Mouse (Mus musculus): ENCODE results near the gene Flvcr2.
A peak's percentile ranks its signal among the peaks of the same experiment; 100 is the strongest.

Gene Flvcr2

DNA sequence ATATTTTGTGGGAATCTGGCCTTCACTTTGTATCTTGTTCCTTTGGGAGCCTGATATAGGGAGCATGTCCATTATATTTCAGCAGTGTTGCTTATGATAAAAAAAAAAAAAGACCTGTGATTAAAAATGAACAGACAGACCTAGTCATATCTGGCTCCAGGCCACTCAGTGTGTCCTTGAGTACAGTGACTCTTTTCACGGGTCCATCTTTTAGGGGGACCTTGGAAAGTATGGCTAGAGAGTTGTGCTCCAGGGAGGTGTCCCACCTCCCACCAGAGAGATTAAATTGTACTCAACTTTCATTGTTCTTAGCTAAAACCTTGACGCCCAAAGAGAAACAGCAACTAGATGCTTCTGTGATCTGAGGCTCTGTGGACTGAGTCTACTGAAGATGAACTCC is 47.8 kb downstream of the Flvcr2 start:
- no peak for DNase-seq (ENCODE audit: low spot score)

DNA sequence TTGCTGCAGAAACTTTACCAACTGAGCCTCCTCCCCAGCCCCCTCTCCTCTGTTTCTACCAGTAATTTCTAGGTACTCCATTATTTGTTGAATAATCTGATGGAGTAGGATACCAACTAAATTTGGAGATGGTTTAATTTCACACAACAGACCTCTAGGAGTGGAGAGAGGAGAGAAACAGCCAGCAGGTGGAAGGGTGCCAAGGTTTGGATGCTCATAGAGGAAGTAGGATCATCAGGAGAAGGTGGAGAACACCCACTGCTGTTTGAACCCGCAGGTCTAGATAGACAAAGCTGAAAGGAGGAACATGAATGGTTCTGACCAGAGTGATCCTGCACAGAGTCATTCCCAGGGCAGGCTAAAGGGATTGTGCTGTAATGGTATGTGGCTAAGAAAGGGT is 49.2 kb downstream of the Flvcr2 start:
- DNase-seq (ENCODE audit: low spot score): no peak

DNA sequence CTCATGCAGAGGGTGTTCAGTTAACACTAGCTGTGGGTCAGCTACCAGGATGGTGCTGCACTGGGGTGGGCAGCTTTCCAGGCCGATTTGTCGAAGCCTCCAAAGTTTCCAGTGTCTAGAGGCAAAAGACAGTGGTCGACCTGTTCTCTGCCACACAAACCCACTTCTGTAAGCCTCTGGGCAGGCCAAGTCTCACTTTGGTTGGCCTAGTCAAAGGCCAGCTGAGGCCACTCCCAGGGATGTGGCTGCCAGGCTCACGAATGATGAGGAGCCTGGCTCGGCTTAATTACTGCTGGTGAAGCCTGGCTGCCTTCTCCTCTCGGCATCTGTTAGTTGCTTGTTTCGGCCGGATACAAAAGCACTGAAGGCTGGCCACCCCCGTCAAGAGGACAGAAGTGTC is 53.7 kb downstream of the Flvcr2 start:
- no peak for DNase-seq (ENCODE audit: low spot score)

DNA sequence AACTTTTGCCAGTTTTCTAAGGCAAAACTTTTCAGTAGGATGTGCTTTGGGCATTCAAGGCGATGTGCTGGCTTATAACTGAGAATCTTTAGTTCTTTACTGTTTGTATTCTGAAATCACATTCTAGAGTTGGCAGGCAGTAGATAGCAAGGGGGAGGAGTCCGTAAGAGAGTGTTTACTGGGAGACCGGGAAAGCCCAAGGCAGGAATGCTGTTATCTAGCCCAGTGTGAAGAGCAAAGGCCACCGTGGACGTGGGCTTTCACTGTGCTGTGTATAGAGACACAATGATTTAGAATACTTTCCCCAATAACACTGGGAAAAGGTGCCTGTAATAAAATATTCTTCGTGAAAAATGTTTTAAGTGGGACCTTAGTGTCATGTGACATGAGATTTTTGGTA is 63.4 kb downstream of the Flvcr2 start:
- no peak for DNase-seq (ENCODE audit: low spot score)

DNA sequence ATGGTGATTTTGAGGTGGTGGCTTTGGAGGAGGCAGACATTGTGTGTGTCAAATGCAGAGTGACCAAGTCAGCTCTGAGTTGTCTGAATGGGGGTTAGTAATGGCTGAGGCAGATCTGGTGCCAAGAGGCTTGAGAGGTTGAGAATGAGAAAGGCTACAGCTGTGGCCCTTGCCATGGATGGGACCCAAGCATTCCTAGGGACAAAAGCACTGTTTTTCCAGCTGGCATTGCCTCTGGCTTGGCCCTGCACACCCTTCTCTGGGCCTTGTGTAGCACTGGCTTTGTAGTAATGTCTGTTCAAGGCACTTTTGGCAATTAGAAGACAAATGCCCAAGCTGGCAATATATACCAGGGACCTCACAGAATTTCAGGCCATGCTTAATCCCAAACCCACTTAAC is 64.6 kb downstream of the Flvcr2 start:
- no peak for DNase-seq (ENCODE audit: low spot score)

DNA sequence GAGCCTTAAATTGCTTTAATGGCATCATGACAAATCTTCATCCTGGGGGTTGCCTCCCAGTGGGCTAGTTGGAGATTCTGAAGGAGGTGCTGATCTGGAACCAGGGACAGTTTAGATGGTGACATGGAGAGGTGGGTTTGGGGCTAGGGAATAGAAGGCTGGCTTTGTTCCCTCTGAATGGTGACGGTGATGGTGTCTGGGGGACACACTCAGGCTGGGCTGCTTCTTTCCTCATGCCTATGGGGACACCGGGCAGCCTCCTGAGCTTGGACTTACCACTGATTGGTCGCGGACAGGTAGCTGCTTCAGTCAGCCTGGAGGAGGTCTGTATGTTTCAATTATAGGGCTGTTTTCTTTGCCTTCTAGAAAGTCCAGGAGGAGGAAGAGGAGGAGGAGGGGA is 65.3 kb downstream of the Flvcr2 start:
- DNase-seq (ENCODE audit: low spot score): no peak

DNA sequence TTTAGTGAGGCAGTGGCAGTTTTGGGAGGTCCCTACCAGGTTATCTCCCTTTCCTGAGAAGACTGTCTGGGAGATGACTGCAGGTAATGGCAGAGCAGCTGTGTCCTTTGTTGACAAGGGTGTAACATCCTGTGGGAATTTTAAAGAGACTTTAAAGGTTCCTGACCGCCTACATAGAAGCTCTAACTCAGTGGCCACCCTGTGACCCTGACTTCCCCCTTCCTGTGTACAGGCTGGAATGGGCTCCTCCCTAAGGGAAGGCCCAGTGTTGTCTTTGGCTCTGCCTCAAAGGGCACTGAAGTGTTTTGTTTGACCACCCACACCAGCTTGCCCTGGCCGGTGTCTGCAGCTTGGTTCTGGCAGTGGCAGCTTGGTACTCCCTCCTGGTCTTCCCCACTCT is 67.3 kb downstream of the Flvcr2 start:
- DNase-seq (ENCODE audit: low spot score): peak; percentile 37

DNA sequence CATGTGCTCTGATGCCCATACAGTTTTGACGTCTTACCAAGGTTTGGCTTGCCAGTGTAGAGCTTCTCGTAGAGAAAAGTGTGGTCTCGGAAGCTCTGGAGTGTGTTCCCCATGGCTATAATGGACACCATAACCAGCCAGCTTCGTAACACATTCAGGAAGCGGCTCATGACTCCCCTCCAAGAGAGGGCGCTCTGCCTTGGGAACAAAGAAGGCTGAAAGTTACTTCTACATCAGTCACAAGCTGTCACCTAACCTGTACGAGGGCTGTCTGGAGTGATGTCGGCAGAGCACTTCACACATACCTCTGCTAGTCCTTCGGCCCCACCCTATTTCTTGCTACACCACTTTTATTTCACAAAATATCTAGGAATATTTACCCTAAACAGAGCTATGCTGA is 75.7 kb downstream of the Flvcr2 start:
- no peak for DNase-seq (ENCODE audit: low spot score)

DNA sequence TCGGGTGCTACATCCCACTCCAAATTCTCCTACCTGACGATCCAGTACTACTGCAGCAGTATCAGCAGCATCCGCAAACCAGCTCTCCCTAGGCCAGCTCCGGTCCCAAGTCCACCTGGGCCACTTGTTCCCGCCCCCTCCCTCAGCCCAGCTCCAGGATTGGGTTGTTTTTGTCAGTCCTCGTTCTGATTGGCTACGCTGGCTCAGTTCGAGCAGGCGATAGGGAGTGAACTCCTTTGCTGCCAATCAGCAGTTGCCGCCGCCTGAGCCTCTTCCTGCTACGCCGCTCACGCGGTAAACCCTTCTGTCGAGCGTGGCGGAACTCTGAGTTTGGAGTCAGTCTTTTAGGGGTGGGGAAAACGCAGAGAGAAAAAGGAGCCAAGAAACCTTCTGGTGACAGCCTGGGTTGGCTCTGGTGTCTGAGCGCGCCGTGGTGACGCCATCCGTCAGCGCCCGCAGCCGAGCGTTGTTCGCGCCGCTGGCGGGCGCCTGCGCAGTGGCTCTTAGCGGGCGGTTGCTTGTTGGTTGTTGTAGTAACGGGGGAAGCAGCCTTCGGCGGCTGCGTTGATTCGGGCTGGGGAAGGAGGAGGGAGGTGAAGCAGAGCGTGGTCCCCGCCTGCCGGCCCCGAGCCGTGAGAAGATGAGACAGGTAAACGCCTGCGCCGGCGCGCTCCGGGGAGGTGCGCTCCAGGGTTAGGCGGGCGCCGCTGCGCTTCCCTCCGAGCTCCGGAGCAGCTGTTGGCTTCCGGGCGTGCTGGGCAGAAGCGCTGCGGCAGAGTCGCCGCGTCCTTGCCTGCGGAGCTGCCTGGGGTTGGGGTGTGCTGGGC is 78.3 kb downstream of the Flvcr2 start, which contains the start of the genes Erg28 and Ttll5:
TSS of gene Erg28 (minus strand) at position 113 of the 827 bp plus-strand sequence.
TSS of gene Ttll5 (plus strand) at position 222 of the 827 bp plus-strand sequence.
- DNase-seq (ENCODE audit: low spot score): peak; percentile 94

DNA sequence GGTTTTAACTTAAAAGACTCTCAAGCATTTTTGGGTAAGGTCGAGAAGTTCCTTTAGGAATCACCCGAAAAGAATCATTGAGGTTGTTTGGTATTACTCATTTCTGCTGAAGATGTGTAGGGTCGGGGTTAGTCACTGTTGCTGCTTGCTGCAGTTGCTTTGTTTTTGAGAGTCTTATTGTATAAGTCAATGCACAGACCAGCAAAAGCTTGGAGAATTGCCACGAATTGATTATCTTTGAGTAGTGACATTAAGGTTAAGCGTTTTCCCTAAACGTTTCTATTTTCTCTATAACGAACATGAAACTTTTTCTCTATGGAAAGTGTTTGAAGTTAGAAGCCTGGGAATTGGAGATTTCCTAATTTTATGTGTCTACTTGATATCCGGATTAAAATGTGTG is 79.0 kb downstream of the Flvcr2 start:
- DNase-seq (ENCODE audit: low spot score): no peak

DNA sequence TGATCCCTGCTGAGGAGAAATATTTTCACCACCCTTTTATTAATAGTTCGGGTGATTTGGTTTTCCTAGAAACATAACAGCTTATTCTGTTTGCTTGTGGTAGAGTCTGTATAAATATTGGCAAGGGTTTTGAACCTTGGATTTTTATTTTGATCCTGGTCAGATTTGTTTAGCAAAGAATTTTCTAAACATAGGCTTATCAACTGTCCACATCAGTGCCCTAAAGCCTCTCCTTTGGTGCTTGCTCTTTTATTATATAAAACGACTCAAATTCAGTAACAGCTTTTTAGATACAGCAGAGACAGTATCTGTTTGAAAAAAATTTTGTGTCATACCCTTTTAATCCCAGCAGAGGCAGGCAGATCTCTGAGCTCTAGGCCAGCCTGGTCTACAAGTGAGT is 79.5 kb downstream of the Flvcr2 start:
- DNase-seq (ENCODE audit: low spot score): no peak

DNA sequence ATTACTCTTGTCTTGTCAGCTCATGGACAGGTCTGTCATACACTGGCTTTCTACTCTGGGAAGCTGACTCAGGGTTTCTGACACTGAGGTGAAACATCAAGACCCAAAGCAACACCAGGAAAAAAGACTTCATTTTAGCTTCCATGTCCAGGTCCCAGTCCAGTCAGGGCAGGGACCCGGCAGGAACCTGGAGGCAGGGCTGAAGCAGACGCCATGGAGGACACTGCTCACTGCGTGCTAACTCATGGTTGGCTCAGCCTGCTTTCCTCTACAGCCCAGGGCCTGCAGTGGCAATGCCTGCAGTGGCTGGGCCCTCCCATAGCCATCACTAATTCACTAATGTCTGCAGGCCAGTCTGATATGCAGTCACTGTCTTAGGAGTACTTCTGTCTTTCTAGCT is 82.5 kb downstream of the Flvcr2 start:
- no peak for DNase-seq (ENCODE audit: low spot score)

DNA sequence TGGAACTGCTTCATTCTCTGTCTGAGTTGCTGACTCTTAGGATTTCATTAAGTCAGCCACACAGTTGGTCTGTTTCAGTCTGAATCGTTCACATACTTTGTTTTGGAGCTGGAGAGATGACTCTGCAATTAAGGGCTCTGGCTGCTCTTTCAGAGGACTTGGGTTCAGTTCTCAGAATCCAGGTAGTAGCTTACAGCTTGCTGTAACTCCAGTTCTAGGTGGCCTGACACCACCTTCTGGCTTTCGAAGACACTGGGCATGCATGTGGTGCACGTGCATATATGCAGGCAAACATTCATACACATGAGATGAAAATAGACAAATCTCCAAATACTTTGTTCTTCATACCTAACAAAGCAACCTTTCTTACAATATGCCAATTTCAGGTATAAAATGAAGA is 83.5 kb downstream of the Flvcr2 start:
- DNase-seq (ENCODE audit: low spot score): no peak

DNA sequence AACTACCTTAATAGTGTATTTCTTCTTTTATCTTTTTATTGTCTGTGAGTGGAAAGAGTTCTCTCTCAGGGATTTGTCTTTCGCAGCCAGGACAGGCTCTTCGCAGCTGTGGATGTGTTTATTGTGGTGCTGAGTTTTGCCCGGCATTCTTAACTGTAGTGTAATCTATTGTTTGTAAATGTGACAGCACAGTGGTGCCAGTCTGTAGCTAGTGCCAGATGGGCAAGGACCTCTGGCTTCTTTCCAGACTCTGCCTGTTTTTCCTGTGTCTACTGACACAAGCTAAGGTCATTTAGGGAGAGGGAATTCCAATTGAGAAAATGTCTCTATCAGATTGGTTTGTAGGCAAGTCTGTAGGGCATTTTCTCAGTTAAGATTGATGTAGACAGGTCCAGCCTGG is 84.4 kb downstream of the Flvcr2 start:
- no peak for DNase-seq (ENCODE audit: low spot score)

DNA sequence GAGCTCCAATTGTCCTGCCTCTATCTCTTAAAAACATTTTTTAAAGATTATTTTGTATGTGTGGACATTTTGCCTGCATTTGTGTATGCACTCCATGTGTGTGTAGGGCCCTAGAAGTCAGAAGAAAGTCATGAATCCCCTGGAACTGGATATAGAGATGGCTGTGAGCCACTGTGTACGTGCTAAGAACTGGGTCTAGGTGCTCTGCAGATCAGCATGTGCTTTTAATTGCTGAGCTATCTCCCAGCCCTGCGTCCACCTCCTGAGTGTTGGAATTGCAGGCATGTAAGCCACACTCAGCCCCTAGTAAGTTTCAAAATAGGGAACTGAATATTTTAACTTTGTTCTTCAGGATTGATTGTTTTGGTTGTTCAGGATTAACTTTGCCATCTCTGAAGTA is 88.2 kb downstream of the Flvcr2 start:
- DNase-seq (ENCODE audit: low spot score): no peak

DNA sequence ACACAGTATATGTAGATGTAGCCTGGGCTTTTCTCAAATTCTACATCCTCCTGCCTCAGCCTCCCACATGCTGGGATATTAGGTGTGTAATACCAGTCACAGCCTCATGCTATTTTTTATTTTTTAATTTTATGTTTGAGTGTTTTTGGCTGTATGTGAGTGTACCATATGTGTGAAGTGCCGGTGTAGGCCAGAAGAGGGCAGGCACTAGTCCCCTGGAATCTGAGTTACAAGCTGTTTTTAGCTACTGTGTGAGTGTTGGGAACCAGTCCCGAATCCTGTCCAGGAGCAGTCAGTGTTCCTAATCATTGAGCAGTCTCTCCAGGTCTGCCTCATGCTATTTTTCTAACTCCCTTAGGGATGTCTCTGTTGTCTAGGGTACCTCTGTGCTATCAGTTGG is 91.4 kb downstream of the Flvcr2 start:
- DNase-seq (ENCODE audit: low spot score): no peak

DNA sequence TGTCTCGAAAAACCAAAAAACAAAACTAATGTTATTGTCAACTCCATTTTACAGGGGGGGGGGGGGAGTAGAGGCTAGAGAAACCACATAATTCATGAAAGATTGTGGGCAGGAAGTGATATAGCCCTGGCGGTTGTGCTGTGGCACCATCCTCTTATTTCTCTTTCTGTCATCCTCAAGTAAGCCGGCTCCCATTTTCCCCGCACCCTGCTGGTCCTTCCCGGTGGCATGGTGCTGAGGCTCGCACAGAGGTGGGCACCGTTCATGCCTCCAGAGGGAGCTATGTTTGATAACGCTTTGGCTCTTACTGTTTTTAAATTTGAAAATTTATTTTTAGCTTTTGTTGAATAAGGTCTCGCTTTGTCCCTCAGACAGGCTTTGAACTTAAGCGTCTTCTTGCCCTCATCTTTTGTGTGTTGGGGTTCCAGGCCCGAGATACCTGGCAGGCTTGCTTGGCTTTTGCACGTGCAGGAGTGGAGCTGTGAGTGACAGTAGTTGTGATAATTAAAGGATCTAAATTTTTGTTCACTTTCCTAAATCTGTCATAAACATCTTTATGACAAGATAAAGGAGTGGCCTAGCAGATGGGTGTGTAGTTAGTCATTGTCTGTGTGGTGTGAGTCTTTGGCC is 93.1 kb downstream of the Flvcr2 start:
- no peak for DNase-seq (ENCODE audit: low spot score)

DNA sequence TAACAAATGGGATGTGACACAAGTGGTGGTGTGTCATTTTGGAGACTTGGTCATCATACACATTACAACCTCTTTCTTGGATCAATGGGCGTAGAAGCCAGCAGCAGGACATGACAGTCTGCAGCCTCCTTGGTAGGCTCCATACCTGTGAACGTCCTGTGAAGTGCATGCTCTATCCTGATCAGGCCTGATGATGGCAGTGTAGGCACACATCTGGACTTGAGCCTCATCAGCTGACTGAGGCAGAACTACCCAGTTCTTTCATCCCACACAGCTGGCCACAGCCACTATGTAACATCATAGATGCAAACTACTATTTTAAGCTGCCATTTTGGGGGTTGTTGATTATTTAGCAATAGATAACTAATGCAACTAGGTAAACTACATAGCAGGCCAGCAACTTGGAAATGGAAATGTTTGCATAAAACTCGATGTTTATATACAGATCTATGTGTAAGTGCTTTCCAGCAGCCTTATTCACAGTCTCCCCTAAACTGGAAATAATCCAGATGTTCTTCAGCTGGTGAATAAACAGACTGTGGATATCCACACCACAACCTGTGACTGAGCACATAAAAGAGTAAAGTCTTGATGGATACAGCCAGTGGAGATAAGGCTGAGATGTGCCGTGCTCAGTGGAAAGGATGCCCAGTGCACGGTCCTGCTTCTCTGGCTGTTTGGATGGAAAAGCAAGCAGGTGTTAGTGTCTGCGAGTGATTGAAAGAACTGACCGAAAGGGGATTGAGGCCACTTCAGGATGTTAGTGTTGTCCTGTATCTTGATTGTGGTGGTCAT is 102.0 kb downstream of the Flvcr2 start:
- peak; percentile 49 for DNase-seq (ENCODE audit: low spot score)

DNA sequence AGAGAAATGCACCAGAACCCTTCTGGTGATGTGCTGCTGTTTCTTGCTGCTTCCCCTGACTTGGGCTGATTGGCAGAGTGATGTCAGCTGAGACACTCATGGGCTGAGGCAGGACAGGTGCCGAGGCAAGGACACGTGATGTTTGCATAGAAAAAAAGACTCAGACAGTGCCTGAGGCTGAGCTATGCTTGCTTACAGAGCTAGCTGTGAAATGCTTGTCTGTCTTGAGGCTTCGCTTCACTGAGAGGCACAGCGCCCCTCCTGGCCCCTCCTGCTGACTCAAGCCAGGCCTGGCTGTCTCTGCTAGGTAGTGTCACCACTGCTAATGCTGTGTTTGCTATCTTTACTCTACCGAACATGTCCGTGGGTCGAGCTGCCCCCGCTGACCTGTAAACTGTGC is 104.3 kb downstream of the Flvcr2 start:
- no peak for DNase-seq (ENCODE audit: low spot score)

DNA sequence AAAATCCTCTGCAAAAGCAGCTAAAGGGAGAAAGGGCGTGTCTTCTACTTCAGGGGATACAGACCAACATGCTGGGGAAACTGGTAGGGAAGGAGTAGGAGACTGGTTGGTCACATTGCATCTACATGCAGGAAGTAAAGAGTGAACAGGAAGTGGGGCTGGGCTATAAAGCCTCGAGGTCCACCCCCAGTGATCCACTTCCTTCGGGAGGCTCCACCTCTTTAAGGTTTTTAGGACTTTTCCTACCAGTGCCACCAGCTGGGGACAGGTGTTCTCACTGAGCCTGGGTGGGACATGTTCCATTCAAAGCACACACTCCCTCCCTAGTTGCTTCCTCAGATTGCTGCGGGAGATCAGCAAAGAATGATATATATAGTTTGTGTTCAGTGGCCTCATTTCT is 107.5 kb downstream of the Flvcr2 start:
- DNase-seq (ENCODE audit: low spot score): no peak

DNA sequence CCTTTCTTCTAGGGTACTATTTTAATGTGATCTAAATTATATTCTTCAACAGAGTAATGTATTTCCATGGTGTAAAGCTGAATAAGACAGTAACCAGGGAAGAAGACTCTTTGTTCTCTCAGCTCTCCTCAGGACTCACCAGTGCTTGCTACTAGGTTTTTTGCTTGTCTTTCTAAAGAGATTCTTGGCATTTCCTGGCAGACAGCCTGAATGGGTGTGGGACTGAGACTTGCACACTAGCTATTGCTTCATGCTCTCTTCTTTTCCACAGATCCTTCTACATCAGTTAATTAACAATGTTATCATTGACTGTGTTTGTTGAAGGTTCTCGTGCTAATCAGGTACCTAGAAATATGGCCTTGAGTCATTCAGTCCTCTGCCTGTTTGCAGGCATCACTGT is 107.9 kb downstream of the Flvcr2 start:
- DNase-seq (ENCODE audit: low spot score): no peak

DNA sequence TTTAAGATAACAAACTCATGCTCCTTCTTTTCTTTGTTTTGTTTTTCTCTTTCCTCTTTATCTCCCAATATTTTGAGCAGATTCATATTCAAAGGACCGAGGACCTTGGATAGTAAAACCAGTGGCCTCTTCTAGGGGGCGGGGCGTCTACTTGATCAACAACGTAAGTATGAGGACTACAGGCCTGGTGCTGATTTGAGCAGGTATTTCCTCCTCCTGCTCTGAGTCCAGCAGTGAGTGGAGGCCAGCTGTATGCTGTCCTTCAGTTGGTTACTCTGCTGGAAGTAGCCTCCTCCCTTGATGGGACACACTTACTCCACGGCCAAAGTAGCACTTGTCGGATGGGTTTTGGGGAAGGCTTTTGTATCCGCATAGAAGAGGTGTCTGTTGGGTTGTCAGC is 111.0 kb downstream of the Flvcr2 start:
- DNase-seq (ENCODE audit: low spot score): no peak

DNA sequence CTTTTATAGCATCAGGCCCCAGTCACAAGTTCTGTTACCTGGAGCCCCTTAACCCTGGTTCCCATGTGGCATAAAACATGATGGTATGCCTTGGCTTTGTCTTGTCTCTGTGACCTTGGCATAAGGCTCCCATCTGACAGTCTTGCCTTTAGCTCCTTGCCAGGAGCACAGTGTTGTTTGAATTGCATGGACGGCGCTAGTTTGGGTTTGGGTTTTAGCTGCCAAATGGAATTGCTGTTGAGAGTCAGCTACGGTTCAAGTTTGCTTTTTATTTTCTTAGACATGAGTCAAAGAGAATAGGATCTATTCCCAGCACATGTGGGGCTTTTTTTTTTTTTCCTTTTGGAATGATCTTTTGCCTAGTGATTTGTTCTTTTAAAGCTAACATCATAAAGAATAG is 112.8 kb downstream of the Flvcr2 start:
- DNase-seq (ENCODE audit: low spot score): no peak

All from ovary, postnatal 36 days (tissue).